Mouse (Mus musculus) olfactory bulb, adult 2 months (tissue): Measurements from ENCODE around the gene Lpgat1.

ENCODE experiments used
- CTCF ChIP-seq: fragments of 200-500 bp; IDR thresholded peaks from 2 replicates; pipeline ENCODE4 v1.5.1; 2012; ENCODE audit warnings: low read depth, mild to moderate bottlenecking, low read length, moderate library complexity; ENCODE audit not compliant: insufficient read depth
- POLR2A ChIP-seq: fragments of 200-500 bp; IDR thresholded peaks from 2 replicates; pipeline ENCODE4 v1.6.1; 2012; ENCODE audit warnings: mild to moderate bottlenecking, low read depth, low read length, moderate library complexity; ENCODE audit not compliant: insufficient read depth

- TF ChIP-seq CTCF (no peak), POLR2A (no peak)
Measured at GRCm38 (mm10) chr1:191723675-191724074, 6.0 kb downstream of the Lpgat1 start.
